Mouse (Mus musculus): ENCODE results near the gene BC025446. TPM values are rescaled to one million over a fixed set of nuclear protein-coding genes. Genes with fewer than 3 reads are reported as not detected.

Gene BC025446
- polyA plus RNA-seq, 1 experiment from 2014 or later = not detected

- 70% methylated on average over 1 of the region's 1 CpGs for WGBS
These were observed 55.2 kb downstream of the BC025446 start for GRCm38 (mm10) chr15:75271426-75271825.

GRCm38 (mm10) chr15:75271891-75272290, 55.7 kb downstream of the BC025446 start:
- Histone ChIP-seq H3K36me3 (ENCODE audit: control insufficient read depth, insufficient read depth, low read length) (no peaks in the 10 kb centered on the region), H3K4me2 (ENCODE audit: low read depth) (no peak overlapping the region), H3K9me3 (ENCODE audit: control insufficient read depth, low read length) (no peaks in the 10 kb centered on the region), H3K4me1 (ENCODE audit: control insufficient read depth, insufficient read depth, low read length) (no peaks in the 10 kb centered on the region), H3K27me3 (ENCODE audit: control insufficient read depth, insufficient read depth, low read length) (no peaks in the 10 kb centered on the region), H3K27ac (ENCODE audit: low read depth, low read length) (no peak overlapping the region), H3K4me3 (ENCODE audit: low read depth, low read length) (no peak overlapping the region), H3K9ac (ENCODE audit: low read length) (no peak overlapping the region)
- no peak for DNase-seq (ENCODE audit: low spot score)
- ATAC-seq (ENCODE audit: insufficient read depth, low FRiP score, low TSS enrichment) = no peak
- WGBS = 73% methylated on average over 3 of the region's 3 CpGs

More at GRCm38 (mm10) chr15:75271426-75271825, 55.2 kb downstream of the BC025446 start:
- ATAC-seq (ENCODE audit: insufficient read depth, low FRiP score, low TSS enrichment) (no peak), DNase-seq (ENCODE audit: low spot score) (no peak)
- Histone ChIP-seq H3K4me2 (ENCODE audit: low read depth) (no peak overlapping the region), H3K4me1 (ENCODE audit: control insufficient read depth, insufficient read depth, low read length) (no peaks in the 10 kb centered on the region), H3K27ac (ENCODE audit: low read depth, low read length) (no peak overlapping the region), H3K27me3 (ENCODE audit: control insufficient read depth, insufficient read depth, low read length) (no peaks in the 10 kb centered on the region), H3K9ac (ENCODE audit: low read length) (no peak overlapping the region), H3K9me3 (ENCODE audit: control insufficient read depth, low read length) (no peaks in the 10 kb centered on the region), H3K36me3 (ENCODE audit: control insufficient read depth, insufficient read depth, low read length) (no peaks in the 10 kb centered on the region), H3K4me3 (ENCODE audit: low read depth, low read length) (no peak overlapping the region)

Other genes starting within 250 kb of the BC025446 start
- gene Ly6i, start 232.9 kb upstream of the BC025446 start, polyA plus RNA-seq (2014; fragmentation: Nextera tagmentation; extraction: Ambion mirVana) = not detected in 2 replicates
- gene Ly6a, start 218.3 kb upstream of the BC025446 start, polyA plus RNA-seq (2014; fragmentation: Nextera tagmentation; extraction: Ambion mirVana) = not detected in 2 replicates
- 1.1 and 1.3 TPM in 2 replicates for gene Ly6c1, start 167.5 kb upstream of the BC025446 start, polyA plus RNA-seq (2014; fragmentation: Nextera tagmentation; extraction: Ambion mirVana)
- not detected in 2 replicates for gene Ly6c2, start 104.4 kb upstream of the BC025446 start, polyA plus RNA-seq (2014; fragmentation: Nextera tagmentation; extraction: Ambion mirVana)
- not detected in 2 replicates for gene Ly6g, start 61.1 kb upstream of the BC025446 start, polyA plus RNA-seq (2014; fragmentation: Nextera tagmentation; extraction: Ambion mirVana)
- gene Ly6f, start 52.0 kb downstream of the BC025446 start, polyA plus RNA-seq (2014; fragmentation: Nextera tagmentation; extraction: Ambion mirVana) = not detected in 2 replicates

Measured in neural tube, embryonic 11.5 days (tissue).